Mouse (Mus musculus) ES-E14 (cell line): ENCODE results near the gene Tshb. TPM values are rescaled to one million over a fixed set of nuclear protein-coding genes. Genes with fewer than 3 reads are reported as not detected.

ENCODE experiments used
- DNase-seq: peaks from one replicate; pipeline ENCODE4 v3.0.0-alpha.2; 2013; ENCODE audit warnings: low read depth, low spot score
- H3K27ac ChIP-seq: 2 replicates; pipeline ENCODE4 v1.5.1; 2012; ENCODE audit warnings: low read depth, mild to moderate bottlenecking, low read length, moderate library complexity, mixed read lengths; ENCODE audit not compliant: poor library complexity, insufficient read depth, severe bottlenecking
- H3K36me3 ChIP-seq: 2 replicates; pipeline ENCODE4 v1.6.1; 2012; ENCODE audit warnings: mild to moderate bottlenecking, low read length, moderate library complexity, mixed read lengths; ENCODE audit not compliant: control insufficient read depth, poor library complexity, insufficient read depth, severe bottlenecking
- H3K4me1 ChIP-seq, 2 experiments: fragments of 150-350 bp in 1 of 2; sonication (generic) in 1 of 2; 2 replicates each; pipeline ENCODE4 v1.6.1; 2012; ENCODE audit warnings: low read length in 2 of 2, mild to moderate bottlenecking in 1 of 2, mixed read lengths in 1 of 2; ENCODE audit not compliant: control insufficient read depth in 2 of 2, insufficient read depth in 2 of 2, poor library complexity in 1 of 2
- H3K4me3 ChIP-seq, 2 experiments: fragments of 150-350 bp in 1 of 2; sonication (generic) in 1 of 2; 2 replicates each; pipeline ENCODE4 v1.5.1; 2012; ENCODE audit warnings: low read length in 2 of 2, low read depth in 1 of 2, mild to moderate bottlenecking in 1 of 2, mixed read lengths in 1 of 2; ENCODE audit not compliant: insufficient read depth in 1 of 2, poor library complexity in 1 of 2, severe bottlenecking in 1 of 2
- H3K9ac ChIP-seq: 2 replicates; pipeline ENCODE4 v1.6.1; 2012; ENCODE audit warnings: low read depth, mild to moderate bottlenecking, low read length, mixed read lengths; ENCODE audit not compliant: poor library complexity, insufficient read depth, severe bottlenecking
- H3K9me3 ChIP-seq: fragments of 150-350 bp; sonication (generic); 2 replicates; pipeline ENCODE4 v1.6.1; 2012; ENCODE audit warnings: low read depth, mild to moderate bottlenecking, low read length; ENCODE audit not compliant: control insufficient read depth, insufficient read depth
- CHD2 ChIP-seq: IDR thresholded peaks from 2 replicates; pipeline ENCODE4 v1.6.1; 2014; ENCODE audit warnings: mild to moderate bottlenecking, low read depth, low read length, inconsistent platforms
- HCFC1 ChIP-seq: IDR thresholded peaks from 2 replicates; pipeline ENCODE4 v1.6.1; 2012; ENCODE audit warnings: low read length, inconsistent platforms, borderline replicate concordance; ENCODE audit not compliant: insufficient read depth
- MAFK ChIP-seq: IDR thresholded peaks from 2 replicates; pipeline ENCODE4 v1.6.1; 2014; ENCODE audit warnings: mild to moderate bottlenecking, low read depth, low read length, inconsistent platforms; ENCODE audit not compliant: insufficient read depth
- ZC3H11A ChIP-seq: IDR thresholded peaks from 2 replicates; pipeline ENCODE4 v1.6.1; 2012; ENCODE audit warnings: low read depth, mild to moderate bottlenecking, inconsistent platforms, low read length, borderline replicate concordance
- ZNF384 ChIP-seq: IDR thresholded peaks from 2 replicates; pipeline ENCODE4 v1.6.1; 2012; ENCODE audit warnings: low read depth, low read length, inconsistent platforms
- in situ Hi-C, 2 experiments: fragments of 600-800 bp; cut with MboI; formaldehyde crosslinking; loops; one replicate each; pipeline ENCODE4 v1.15.1; 2025; ENCODE audit warnings: low sequenced_read_pairs in 2 of 2, inconsistent platforms in 1 of 2; ENCODE audit not compliant: unreplicated experiment in 2 of 2
- total RNA-seq: library from RNA; depleted of rRNA; stranded (reverse); fragments of 300-350 nt; gene quantifications from 2 replicates; pipeline ENCODE4 v1.2.3, GENCODE M21; 2012

The Tshb gene
- total RNA-seq, 1 experiment, result not detected

DNA sequence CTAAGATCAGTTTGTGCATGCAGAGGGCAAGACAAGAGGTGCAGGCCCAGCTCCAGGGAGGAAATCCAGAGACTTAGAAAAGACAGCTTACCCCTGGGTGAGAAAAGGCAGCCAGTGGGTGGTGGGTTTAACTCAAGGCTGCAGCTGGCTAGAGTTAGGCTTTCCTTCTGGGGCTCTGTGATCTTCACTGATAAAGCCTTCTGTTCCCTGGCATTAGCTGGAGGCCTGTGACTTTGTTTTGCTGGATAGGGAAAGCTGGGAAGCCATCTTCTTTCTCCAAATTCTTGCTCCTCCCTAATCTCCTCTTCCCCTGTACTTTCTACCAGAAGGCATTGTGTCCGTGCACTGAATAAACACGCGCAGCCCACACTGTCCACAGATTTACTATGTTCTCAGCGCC lies 39.8 kb downstream of the Tshb start:
- in situ Hi-C loops, result no loop called here
- no peak overlapping the region for H3K27ac ChIP-seq
- H3K4me1 ChIP-seq, result peaks cover 0 to 3% of the 10 kb centered on the region in 2 experiments; a peak in 1 of 4 replicates
- H3K9ac ChIP-seq, result no peak overlapping the region
- H3K4me3 ChIP-seq, result no peak overlapping the region
- no peaks in the 10 kb centered on the region for H3K36me3 ChIP-seq
- H3K9me3 ChIP-seq, result no peaks in the 10 kb centered on the region
- DNase-seq, result no peak
- no peak for TF ChIP-seq CHD2
- TF ChIP-seq ZNF384, result no peak

DNA sequence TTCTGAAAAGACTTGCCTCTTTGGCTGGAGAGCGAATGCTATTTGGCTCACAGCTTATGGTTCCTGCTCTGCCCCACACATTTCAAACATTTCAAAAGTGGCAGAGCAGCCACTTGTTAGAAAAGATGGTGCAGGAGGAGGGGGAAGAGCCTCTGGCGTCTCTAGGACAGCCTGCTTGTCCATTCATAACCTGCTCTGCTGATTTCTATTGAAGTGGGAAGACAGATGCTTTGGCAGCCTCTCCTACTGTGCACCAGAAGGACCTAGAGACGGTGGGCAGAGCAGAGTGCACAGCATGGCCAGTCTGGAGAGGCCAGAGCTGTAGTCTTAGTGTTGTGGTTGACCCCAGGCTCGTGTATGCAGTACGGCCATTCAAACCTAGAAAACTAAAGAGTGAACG lies 43.6 kb downstream of the Tshb start:
- TF ChIP-seq CHD2 (no peak), ZC3H11A (no peak), HCFC1 (no peak), ZNF384 (no peak), MAFK (no peak)
- no peaks in the 10 kb centered on the region for H3K36me3 ChIP-seq
- H3K4me3 ChIP-seq, result no peak overlapping the region
- no peaks in the 10 kb centered on the region for H3K4me1 ChIP-seq
- H3K9me3 ChIP-seq, result no peaks in the 10 kb centered on the region
- in situ Hi-C loops, result no loop called here
- H3K27ac ChIP-seq, result no peak overlapping the region
- DNase-seq, result no peak
- no peak overlapping the region for H3K9ac ChIP-seq

- H3K27ac ChIP-seq, result no peak overlapping the region
- H3K4me3 ChIP-seq, result no peak overlapping the region
- DNase-seq, result no peak
- H3K9me3 ChIP-seq, result no peaks in the 10 kb centered on the region
- H3K4me1 ChIP-seq, result no peaks in the 10 kb centered on the region
- in situ Hi-C loops, result no loop called here
- H3K36me3 ChIP-seq, result no peaks in the 10 kb centered on the region
- H3K9ac ChIP-seq, result no peak overlapping the region
- no peak for TF ChIP-seq ZC3H11A
- TF ChIP-seq HCFC1, result no peak
- no peak for TF ChIP-seq MAFK
- TF ChIP-seq ZNF384, result no peak
- no peak for TF ChIP-seq CHD2
Measured at GRCm38 (mm10) chr3:102738161-102738901, 44.2 kb downstream of the Tshb start.

- H3K4me3 ChIP-seq, result no peak overlapping the region
- DNase-seq, result no peak
- in situ Hi-C loops, result no loop called here
- no peaks in the 10 kb centered on the region for H3K9me3 ChIP-seq
- TF ChIP-seq HCFC1 (no peak), CHD2 (no peak), MAFK (no peak), ZNF384 (no peak), ZC3H11A (no peak)
- no peak overlapping the region for H3K27ac ChIP-seq
- H3K36me3 ChIP-seq, result no peaks in the 10 kb centered on the region
- H3K4me1 ChIP-seq, result no peaks in the 10 kb centered on the region
- H3K9ac ChIP-seq, result no peak overlapping the region
Measured at GRCm38 (mm10) chr3:102737106-102737505, 45.4 kb downstream of the Tshb start.

- Histone ChIP-seq H3K27ac (no peak overlapping the region), H3K4me3 (no peak overlapping the region), H3K36me3 (no peaks in the 10 kb centered on the region), H3K4me1 (no peaks in the 10 kb centered on the region), H3K9ac (no peak overlapping the region), H3K9me3 (no peaks in the 10 kb centered on the region)
- TF ChIP-seq ZNF384 (no peak), HCFC1 (no peak), MAFK (no peak), ZC3H11A (no peak), CHD2 (no peak)
- DNase-seq, result no peak
- in situ Hi-C loops, result no loop called here
Measured at GRCm38 (mm10) chr3:102736436-102736835, 46.1 kb downstream of the Tshb start.
